Mouse (Mus musculus) gastrocnemius, adult 2 months (tissue): ENCODE data around the gene Mpv17l2. TPM values are rescaled to one million over a fixed set of nuclear protein-coding genes. Genes with fewer than 3 reads are reported as not detected.

Source experiments
- DNase-seq: peaks from one replicate; pipeline ENCODE4 v3.0.0; 2022
- H3K27ac ChIP-seq: fragments of 200-600 bp; 2 replicates; pipeline ENCODE4 v1.8.1; 2022; ENCODE audit warnings: mild to moderate bottlenecking
- H3K4me3 ChIP-seq: fragments of 200-600 bp; 2 replicates; pipeline ENCODE4 v1.8.1; 2022; ENCODE audit warnings: mild to moderate bottlenecking, moderate library complexity
- CTCF ChIP-seq: fragments of 200-600 bp; IDR thresholded peaks from 2 replicates; pipeline ENCODE4 v1.8.1; 2022; ENCODE audit warnings: antibody characterized with exemption, mild to moderate bottlenecking, moderate library complexity
- intact Hi-C: fragments of 180-260 bp; cut with DNase I; formaldehyde crosslinking; loops from one replicate; pipeline ENCODE4 v1.15.1; 2025
- total RNA-seq, 2 experiments: library from RNA; stranded (reverse); gene quantifications; 2 replicates each; pipeline ENCODE4 v1.2.3; 2021

Gene Mpv17l2
- total RNA-seq, 2 experiments from 2014 or later: 21.0 to 22.8 TPM

- intact Hi-C loops: loop anchor here (1.0 kb wide), 1 partner anchor 11 kb away; no protein-coding TSS in a partner anchor
- DNase-seq: peak; percentile 27
- Histone ChIP-seq H3K27ac (peak overlapping the region; percentile 94), H3K4me3 (no peak overlapping the region)
- TF ChIP-seq CTCF: no peak
Measured at GRCm38 (mm10) chr8:70762118-70762517, 1.4 kb upstream of the Mpv17l2 start.

GRCm38 (mm10) chr8:70760350-70760749, 396 bp downstream of the Mpv17l2 start:
- DNase-seq: no peak

DNA sequence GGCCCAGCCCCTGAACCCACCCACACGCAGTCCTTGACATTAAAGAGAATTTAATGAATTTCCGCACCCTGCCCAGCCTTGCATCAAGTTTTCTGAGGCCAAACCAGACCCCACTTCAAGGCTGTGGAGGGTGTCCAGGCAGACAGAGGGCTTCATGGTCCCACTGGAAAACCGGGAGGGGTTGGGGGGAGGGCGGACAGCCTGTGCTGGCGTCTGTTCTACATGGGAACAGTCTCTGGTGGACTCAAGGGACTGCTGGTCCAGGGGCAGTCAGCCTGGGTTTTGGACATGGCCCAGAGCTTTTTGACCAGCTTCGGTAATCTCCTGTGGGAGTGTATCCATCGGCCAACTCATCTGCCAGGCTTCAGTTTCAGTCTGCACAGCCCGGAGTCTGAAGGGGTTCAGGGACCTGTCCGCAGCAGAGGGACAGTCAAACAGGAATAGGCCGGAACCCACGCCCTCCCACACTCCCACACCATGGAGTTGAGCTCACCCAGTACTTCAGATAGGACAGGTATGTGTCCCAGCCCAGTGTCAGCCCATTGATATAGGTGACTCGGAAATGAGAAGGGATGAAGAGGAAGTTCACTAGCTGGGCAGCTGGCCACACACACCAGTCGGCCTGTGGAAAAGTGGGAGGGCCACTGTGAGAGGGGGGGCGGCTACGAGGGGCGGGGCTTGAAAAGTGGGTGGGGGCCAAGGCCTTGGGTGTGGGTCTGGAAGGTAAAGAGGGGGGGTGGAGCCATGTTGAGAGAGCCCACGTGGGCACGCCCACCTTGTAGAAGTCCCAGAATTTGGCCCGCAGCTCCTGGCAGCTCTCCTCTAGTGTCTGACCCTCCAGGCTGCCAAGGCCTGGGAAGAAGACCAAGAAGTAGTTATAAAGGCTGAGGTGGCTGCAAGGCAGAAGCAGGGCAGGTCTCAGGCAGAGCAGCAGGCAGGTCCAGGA, 1.9 kb downstream of the Mpv17l2 start:
- Histone ChIP-seq H3K27ac (peak overlapping the region; percentile 94), H3K4me3 (peak overlapping the region; percentile 88)
- intact Hi-C loops: no loop called here
- no peak for TF ChIP-seq CTCF
- peak; percentile 69 for DNase-seq

More at GRCm38 (mm10) chr8:70760350-70760749, 396 bp downstream of the Mpv17l2 start:
- intact Hi-C loops: no loop called here
- TF ChIP-seq CTCF: no peak
- Histone ChIP-seq H3K27ac (peak overlapping the region; percentile 94), H3K4me3 (peak overlapping the region; percentile 88)

- no peak for TF ChIP-seq CTCF
- peak overlapping the region; percentile 94; the same call in 1 of the 2 replicates for H3K27ac ChIP-seq
- peak; percentile 21 for DNase-seq
- intact Hi-C loops: no loop called here
- H3K4me3 ChIP-seq: no peak overlapping the region
Measured at GRCm38 (mm10) chr8:70758308-70758615, 2.5 kb downstream of the Mpv17l2 start.

DNA sequence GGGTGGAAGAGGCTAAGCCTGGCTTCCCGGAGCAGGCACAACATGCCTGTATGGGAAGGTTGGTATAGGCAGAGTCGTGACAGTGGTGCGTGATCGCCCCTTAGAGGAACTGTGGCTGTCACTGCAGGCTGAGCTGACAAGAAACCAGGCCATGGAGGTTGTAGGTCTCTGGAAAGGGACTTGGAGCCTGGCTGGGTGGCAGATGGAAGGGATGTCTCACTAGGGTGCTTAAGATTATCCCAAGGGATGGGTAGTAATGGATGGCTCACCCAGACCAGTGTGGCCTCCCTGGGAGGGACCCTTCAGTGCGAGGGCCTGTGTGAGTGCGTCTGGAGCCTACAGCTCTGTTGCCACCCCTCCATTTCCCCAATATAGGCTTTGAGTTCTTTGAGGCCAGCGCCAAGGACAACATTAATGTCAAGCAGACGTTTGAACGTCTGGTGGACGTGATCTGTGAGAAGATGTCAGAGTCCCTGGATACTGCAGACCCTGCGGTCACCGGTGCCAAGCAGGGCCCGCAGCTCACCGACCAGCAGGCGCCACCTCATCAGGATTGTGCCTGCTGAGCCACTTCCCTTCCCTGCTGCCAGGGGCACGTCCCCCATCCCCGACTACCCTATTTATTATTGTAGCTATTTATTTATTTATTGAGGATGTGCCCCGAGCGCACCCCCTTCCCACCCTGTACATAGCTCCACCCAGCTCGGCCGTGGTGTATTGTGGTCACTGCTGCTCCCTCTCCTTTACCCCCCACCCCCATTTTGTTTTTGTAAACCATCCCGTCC, 3.0 kb downstream of the Mpv17l2 start:
- TF ChIP-seq CTCF: peak; percentile 50
- intact Hi-C loops: no loop called here
- H3K27ac ChIP-seq: peak overlapping the region; percentile 96
- H3K4me3 ChIP-seq: no peak overlapping the region
- peak; percentile 42 for DNase-seq

- TF ChIP-seq CTCF: no peak
- H3K27ac ChIP-seq: peak overlapping the region; percentile 96
- intact Hi-C loops: no loop called here
Measured at GRCm38 (mm10) chr8:70756476-70757040, 4.2 kb downstream of the Mpv17l2 start.

DNA sequence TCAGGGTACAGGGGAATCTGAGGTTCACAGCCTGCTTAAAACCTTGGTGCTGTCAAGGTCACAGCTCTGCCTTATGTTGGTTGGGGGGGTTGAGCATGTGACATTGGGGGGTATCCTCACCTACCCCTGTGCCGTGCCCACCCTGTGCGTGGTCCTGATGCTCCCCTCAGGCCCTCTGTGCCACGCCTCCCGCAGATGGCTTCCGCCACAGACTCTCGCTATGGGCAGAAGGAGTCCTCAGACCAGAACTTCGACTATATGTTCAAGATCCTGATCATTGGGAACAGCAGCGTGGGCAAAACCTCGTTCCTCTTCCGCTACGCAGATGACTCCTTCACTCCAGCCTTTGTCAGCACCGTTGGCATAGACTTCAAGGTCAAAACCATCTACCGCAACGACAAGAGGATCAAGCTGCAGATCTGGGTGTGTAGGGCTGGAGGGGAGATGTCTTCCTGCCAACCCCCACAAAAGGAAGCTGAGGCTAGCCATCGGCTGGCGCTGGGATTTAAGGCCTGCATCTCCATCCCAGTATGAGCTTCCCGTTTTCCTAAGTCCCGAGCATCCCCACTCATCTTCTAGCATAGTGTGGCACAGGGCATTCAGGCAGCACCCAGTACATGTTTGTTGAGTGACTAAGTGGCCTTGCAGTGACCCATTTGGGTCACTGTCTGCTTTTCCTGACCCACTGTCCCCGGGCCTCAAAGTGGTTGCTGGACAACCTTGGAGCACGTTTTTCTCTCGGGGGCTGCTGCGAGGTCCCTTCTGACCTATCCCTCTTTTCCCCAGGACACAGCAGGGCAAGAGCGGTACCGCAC, 4.9 kb downstream of the Mpv17l2 start:
- intact Hi-C loops: no loop called here
- Histone ChIP-seq H3K27ac (peak overlapping the region; percentile 96), H3K4me3 (peak overlapping the region; percentile 92)
- TF ChIP-seq CTCF: no peak
- DNase-seq: peak; percentile 32

More at GRCm38 (mm10) chr8:70756476-70757040, 4.2 kb downstream of the Mpv17l2 start:
- DNase-seq: peak; percentile 16
- H3K4me3 ChIP-seq: no peak overlapping the region; the same call in 1 of the 2 replicates

DNA sequence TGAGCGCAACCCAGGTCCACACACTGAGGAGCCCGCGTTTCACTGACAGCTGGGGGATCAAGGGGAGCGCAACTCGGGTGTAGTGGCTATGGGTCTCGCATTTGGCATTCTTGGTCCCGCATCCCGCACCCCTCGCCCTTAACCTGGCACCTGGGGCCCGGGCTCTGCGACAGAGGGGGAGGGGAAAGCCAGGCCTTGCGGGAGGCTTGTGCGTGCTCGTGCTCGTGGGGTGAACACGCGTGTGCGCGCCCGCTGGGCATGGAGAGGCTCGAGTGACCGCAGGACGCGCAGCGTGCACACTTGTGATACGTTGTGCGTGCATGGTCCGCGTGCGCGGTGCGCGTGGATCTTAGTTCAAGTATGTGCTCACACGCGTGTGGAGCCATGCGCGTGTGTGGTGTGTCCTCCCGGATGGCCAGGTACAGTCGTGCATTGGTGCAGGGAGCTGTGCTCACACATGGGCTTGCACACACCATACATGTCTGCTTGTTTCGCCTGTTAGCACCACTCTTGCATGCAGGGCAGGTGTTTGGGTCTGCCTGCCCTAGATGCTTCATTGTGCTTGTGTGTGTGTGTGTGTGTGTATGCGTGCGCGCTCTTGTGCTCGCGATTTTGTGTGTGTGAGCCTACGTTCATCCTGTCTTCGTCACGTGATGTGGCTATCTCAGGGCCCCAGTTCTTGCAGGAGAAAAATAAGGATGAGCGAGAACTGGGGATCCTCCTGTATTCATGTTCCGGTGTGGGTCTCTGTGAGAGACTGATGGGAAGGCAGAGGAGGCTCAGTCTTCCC, 5.7 kb downstream of the Mpv17l2 start:
- DNase-seq: peak; percentile 74
- intact Hi-C loops: no loop called here
- Histone ChIP-seq H3K4me3 (peak overlapping the region; percentile 92), H3K27ac (peak overlapping the region; percentile 96)
- TF ChIP-seq CTCF: no peak

GRCm38 (mm10) chr8:70754043-70754870, 6.5 kb downstream of the Mpv17l2 start, which contains the start of gene Rab3a:
Rab3a (plus strand) TSS chr8:70754679.
- TF ChIP-seq CTCF: no peak
- peak; percentile 98 for DNase-seq
- intact Hi-C loops: no loop called here
- H3K4me3 ChIP-seq: peak within 1 kb of the TSS; percentile 92
- peak within 1 kb of the TSS; percentile 96 for H3K27ac ChIP-seq

- intact Hi-C loops: loop anchor here (2.0 kb wide), 1 partner anchor 32 kb away; no protein-coding TSS in a partner anchor
- peak; percentile 98 for DNase-seq
- TF ChIP-seq CTCF: no peak
- Histone ChIP-seq H3K27ac (peak overlapping the region; percentile 96), H3K4me3 (peak overlapping the region; percentile 92)
Measured at GRCm38 (mm10) chr8:70753151-70753550, 7.6 kb downstream of the Mpv17l2 start.
